Mouse (Mus musculus) midbrain, embryonic 13.5 days (tissue): ENCODE results near the gene Slc6a17. TPM values are rescaled to one million over a fixed set of nuclear protein-coding genes. Genes with fewer than 3 reads are reported as not detected.

ENCODE experiments used
- ATAC-seq: fragments of 200-750 bp; cut with Nextera tagmentation; 2 replicates; pipeline ENCODE4 v1.8.0; 2017; ENCODE audit warnings: mild to moderate bottlenecking, moderate TSS enrichment, moderate library complexity
- H3K27ac ChIP-seq: fragments of 300-500 bp; sonication (generic); 2 replicates; pipeline ENCODE4 v1.5.1; 2015; ENCODE audit warnings: inconsistent platforms, mild to moderate bottlenecking, moderate library complexity
- H3K27me3 ChIP-seq: fragments of 300-500 bp; sonication (generic); 2 replicates; pipeline ENCODE4 v1.6.1; 2015; ENCODE audit warnings: mild to moderate bottlenecking, inconsistent platforms
- H3K36me3 ChIP-seq: fragments of 300-500 bp; sonication (generic); 2 replicates; pipeline ENCODE4 v1.6.1; 2015; ENCODE audit warnings: mild to moderate bottlenecking, inconsistent platforms
- H3K4me1 ChIP-seq: fragments of 300-500 bp; sonication (generic); replicated peaks from 2 replicates; pipeline ENCODE4 v1.6.1; 2015; ENCODE audit warnings: inconsistent platforms
- H3K4me2 ChIP-seq: fragments of 300-500 bp; sonication (generic); replicated peaks from 2 replicates; pipeline ENCODE4 v1.6.1; 2015; ENCODE audit warnings: moderate library complexity, mild to moderate bottlenecking, inconsistent platforms
- H3K4me3 ChIP-seq: fragments of 300-500 bp; sonication (generic); replicated peaks from 2 replicates; pipeline ENCODE4 v1.5.1; 2015; ENCODE audit warnings: mild to moderate bottlenecking, inconsistent platforms
- H3K9ac ChIP-seq: fragments of 300-500 bp; sonication (generic); replicated peaks from 2 replicates; pipeline ENCODE4 v1.6.1; 2015; ENCODE audit warnings: mild to moderate bottlenecking, inconsistent platforms
- H3K9me3 ChIP-seq: fragments of 300-500 bp; sonication (generic); 2 replicates; pipeline ENCODE4 v1.6.1; 2016; ENCODE audit warnings: mild to moderate bottlenecking, inconsistent platforms
- WGBS: fragments of 180-500 bp; shearing (Covaris S2); methylation state at CpG from one replicate; pipeline ENCODE4 v1.1.7; 2015; 5-methylcytosine and 5-hydroxymethylcytosine counted together
- polyA plus RNA-seq: library from polyadenylated mRNA; unstranded; fragments of >200 nt; fragmentation: Nextera tagmentation; extraction: Ambion mirVana; gene quantifications from 2 replicates; pipeline ENCODE4 v1.2.1, GENCODE M21; 2015

Gene Slc6a17
- polyA plus RNA-seq, 1 experiment from 2014 or later: 13.4 TPM

DNA sequence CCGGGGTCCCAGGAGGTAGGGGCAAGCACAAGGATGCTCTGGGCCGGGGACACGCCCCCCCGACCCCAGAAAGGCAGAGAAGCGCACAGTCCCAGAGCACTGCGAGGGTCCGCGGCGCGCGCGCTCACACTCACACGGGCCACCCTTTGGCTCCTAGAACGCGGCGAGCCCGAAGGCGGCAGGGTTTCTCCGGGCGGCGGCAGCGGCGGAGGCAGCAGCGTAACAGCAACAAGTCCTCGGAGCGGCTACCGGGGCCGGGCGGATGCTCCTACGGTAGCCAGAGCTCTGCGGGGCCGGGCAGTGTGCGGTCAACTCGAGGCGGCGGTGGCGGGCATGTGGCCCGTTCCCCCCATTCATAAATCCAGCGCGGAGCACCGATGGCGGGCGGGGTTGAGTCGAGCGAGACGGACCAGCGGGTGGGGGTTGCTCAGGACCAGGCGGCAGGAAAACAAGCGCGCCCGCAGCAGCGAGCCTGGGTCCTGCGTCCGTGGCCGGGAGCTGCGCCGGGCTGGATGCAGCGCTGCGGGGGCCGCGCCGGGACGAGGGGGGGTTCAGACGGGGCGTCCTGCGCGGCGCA is 58.5 kb downstream of the Slc6a17 start, which contains the start of gene Kcnc4:
Gene Kcnc4, minus strand, starts transcription at position 357 of the 577 bp plus-strand sequence.
- H3K4me2 ChIP-seq: peak within 1 kb of the TSS; percentile 99
- peaks cover 99% of the 10 kb centered on the region for H3K27me3 ChIP-seq
- no peaks in the 10 kb centered on the region for H3K36me3 ChIP-seq
- peak within 1 kb of the TSS; percentile 63 for H3K4me3 ChIP-seq
- no peak within 1 kb of the TSS for H3K27ac ChIP-seq
- WGBS: under 1% methylated on average over 63 of the region's 68 CpGs
- peak within 1 kb of the TSS; percentile 77 for H3K9ac ChIP-seq
- peaks cover 29% of the 10 kb centered on the region for H3K4me1 ChIP-seq
- peak; percentile 52 for ATAC-seq
- H3K9me3 ChIP-seq: no peaks in the 10 kb centered on the region

DNA sequence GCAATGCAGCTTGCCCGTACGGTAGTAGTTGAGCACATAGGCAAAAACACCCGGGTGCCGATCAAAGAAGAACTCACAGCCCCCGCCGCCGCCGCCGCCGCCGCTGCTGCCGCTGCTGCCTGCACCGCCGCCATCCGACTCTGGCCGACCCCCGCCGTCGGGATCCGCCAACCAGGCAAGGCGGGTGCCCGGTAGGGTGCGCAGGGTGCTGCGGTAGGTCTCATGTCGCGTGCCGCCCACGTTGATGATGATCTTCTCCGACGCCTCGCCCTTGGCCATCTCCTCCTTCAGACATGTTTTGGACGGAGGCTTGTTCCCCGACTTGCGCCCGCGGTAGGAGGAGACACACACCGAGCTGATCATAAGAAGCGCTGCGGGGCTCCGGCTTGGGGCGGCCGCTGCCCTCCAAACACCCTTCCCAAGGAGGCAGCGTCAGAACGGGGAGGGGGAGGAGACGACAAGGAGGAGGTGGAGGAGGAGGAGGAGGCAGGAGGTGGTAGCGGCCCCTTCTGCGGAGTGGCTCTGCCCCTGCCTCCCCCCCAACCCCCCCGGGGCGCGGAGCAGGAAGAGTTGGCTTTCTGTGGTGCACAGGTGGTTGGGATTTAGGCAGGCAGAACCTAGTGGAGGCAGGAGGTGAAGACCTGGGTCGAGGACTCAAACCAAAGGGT is 59.2 kb downstream of the Slc6a17 start:
- peak; percentile 10; the same call in 1 of the 2 replicates for ATAC-seq

DNA sequence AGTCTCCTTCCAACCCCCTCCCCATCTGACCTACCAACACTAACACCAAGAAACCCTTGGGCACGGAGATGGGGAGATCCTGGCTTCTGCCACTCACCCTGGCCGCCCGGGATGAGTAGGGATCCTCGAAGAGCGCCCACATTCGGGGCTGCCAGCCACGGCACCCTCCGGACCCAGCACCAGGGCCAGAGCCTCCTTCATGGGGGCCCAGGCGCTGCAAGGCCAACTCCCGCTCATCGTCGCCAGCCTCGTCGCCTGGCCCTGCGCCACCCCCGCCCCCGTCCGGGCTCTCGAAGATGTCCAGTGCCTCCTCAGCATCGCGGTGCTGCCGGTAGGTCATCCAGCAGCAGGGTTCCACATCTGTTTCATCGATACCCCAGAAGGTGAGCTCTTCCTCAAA is 59.7 kb downstream of the Slc6a17 start:
- WGBS: 2% methylated on average over 23 of the region's 23 CpGs
- H3K27ac ChIP-seq: no peak overlapping the region
- no peak for ATAC-seq
- H3K4me3 ChIP-seq: peak overlapping the region; percentile 63
- no peaks in the 10 kb centered on the region for H3K9me3 ChIP-seq
- H3K4me1 ChIP-seq: peaks cover 29% of the 10 kb centered on the region
- peaks cover 95% of the 10 kb centered on the region for H3K27me3 ChIP-seq
- peak overlapping the region; percentile 99 for H3K4me2 ChIP-seq
- peak overlapping the region; percentile 77 for H3K9ac ChIP-seq
- no peaks in the 10 kb centered on the region for H3K36me3 ChIP-seq

More for the DNA sequence above, 59.2 kb downstream of the Slc6a17 start:
- peaks cover 99% of the 10 kb centered on the region for H3K27me3 ChIP-seq
- H3K4me3 ChIP-seq: peak overlapping the region; percentile 63
- H3K4me2 ChIP-seq: peak overlapping the region; percentile 99
- peaks cover 29% of the 10 kb centered on the region for H3K4me1 ChIP-seq
- under 1% methylated on average over 51 of the region's 51 CpGs for WGBS
- H3K27ac ChIP-seq: no peak overlapping the region
- peak overlapping the region; percentile 77 for H3K9ac ChIP-seq
- no peaks in the 10 kb centered on the region for H3K36me3 ChIP-seq
- H3K9me3 ChIP-seq: no peaks in the 10 kb centered on the region

DNA sequence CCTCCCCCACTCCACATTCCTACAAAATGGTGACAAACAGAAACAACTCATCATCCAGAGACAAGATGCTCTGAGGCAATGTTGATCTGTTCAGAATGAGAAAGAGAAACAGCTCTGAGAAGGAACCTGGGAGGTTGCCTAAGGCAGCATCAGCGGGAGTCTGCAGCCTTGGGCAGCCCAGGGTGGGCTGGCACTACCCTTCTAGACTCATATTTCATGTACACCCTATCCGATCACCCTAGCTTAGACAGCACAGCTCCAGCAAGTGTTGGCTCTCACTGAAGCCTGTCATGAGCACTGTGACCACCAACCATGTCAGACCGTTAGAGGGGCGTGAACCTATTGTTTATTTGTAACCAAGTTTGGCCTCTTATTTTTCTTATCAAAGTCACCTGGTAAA is 63.5 kb downstream of the Slc6a17 start:
- no peak for ATAC-seq
- no peak overlapping the region for H3K4me2 ChIP-seq
- no peak overlapping the region for H3K9ac ChIP-seq
- H3K27ac ChIP-seq: no peak overlapping the region
- H3K27me3 ChIP-seq: peaks cover 59% of the 10 kb centered on the region
- WGBS: 80% methylated on average over 4 of the region's 4 CpGs
- H3K9me3 ChIP-seq: no peaks in the 10 kb centered on the region
- H3K36me3 ChIP-seq: no peaks in the 10 kb centered on the region
- no peak overlapping the region for H3K4me3 ChIP-seq
- H3K4me1 ChIP-seq: peaks cover 18% of the 10 kb centered on the region

DNA sequence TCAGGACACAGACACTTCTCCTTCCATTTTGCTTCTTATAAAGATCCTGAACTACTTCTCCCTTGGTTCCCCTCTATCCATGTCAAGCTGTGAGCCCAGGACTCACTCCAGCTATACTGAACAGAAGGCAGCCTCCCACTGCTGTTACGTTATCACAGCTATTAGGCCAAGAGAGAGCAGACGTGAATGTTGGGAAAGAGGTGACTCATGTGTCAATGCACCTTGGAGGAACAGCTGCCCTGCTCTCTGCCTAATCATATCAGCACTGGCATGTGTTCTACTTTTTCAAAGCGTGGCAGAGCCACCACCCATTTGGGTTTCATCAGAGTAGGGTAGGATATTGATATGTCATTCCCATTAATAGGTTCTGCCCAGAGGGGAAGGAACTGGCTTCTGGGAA is 71.0 kb downstream of the Slc6a17 start:
- no peaks in the 10 kb centered on the region for H3K4me1 ChIP-seq
- H3K27ac ChIP-seq: no peak overlapping the region
- no peak overlapping the region for H3K4me2 ChIP-seq
- 91% methylated on average over 3 of the region's 3 CpGs for WGBS
- no peak overlapping the region for H3K4me3 ChIP-seq
- H3K27me3 ChIP-seq: no peaks in the 10 kb centered on the region
- no peak overlapping the region for H3K9ac ChIP-seq
- no peak for ATAC-seq
- H3K9me3 ChIP-seq: no peaks in the 10 kb centered on the region
- H3K36me3 ChIP-seq: no peaks in the 10 kb centered on the region

DNA sequence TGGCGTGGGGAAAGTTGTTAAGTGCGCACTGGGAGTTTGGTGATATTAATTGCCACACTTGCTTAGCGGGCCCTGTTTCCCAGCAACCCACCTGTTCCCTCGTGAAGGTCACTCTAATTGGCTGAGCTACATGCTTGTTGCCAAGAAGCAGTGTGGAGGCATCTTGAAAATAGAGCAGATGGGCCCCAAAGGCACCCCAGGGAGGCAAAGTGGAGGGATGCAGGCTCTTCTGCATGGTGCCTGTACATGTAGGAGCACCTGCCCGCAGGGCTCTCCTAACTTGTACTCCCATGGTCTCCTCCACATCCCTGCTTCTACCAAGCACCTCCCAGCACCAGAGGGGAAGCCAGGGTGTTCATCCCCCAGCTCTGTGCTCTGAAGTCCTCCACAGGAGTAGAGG is 74.0 kb downstream of the Slc6a17 start:
- Histone ChIP-seq H3K36me3 (no peaks in the 10 kb centered on the region), H3K27me3 (no peaks in the 10 kb centered on the region)
- 74% methylated on average over 5 of the region's 5 CpGs for WGBS

DNA sequence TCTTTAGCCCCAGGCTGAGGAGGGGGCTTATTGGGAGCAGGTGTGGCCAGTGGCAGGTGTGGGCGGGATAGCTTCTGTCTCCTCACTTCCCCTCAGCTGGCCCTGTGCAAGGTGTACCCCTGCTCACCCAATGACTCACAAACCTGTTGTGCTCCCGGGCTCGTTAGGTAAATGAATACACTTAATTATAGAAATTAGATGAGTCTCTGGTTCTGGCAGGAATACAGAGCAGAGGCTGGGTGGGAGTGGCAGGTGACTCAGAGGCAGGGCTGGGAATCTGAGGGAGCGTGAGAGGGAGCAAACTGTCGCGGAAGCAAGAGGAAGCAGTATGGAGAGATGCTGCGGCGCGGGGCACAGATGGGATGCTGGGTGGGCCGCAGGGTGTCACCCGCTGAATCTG is 75.6 kb downstream of the Slc6a17 start:
- H3K4me3 ChIP-seq: no peak overlapping the region

More for the DNA sequence above, 74.0 kb downstream of the Slc6a17 start:
- Histone ChIP-seq H3K9ac (no peak overlapping the region), H3K4me3 (no peak overlapping the region), H3K9me3 (no peaks in the 10 kb centered on the region), H3K4me1 (no peaks in the 10 kb centered on the region), H3K4me2 (no peak overlapping the region), H3K27ac (no peak overlapping the region)
- ATAC-seq: no peak

DNA sequence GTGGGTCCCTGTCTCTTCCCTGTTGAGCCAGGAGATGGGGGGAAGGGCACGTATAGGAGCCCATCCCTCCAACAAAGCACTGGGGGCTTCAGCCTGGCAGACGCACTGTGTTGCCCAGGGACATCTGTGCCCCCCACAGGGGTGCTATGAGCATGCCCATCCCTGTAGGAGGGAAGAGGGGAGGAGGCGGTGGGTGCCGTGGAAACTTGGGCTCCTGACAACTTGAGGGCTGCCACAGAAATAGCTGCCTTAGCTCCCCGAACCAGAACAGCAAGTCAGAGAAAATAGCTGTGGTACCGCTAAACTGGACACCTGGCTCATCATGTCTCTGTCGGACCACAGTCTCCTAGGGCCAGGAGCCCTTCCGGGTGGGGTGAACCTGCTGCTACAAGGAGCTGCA is 76.5 kb downstream of the Slc6a17 start:
- H3K27me3 ChIP-seq: no peaks in the 10 kb centered on the region
- ATAC-seq: no peak
- H3K27ac ChIP-seq: no peak overlapping the region
- no peaks in the 10 kb centered on the region for H3K4me1 ChIP-seq
- no peaks in the 10 kb centered on the region for H3K36me3 ChIP-seq
- H3K9ac ChIP-seq: no peak overlapping the region
- H3K9me3 ChIP-seq: no peaks in the 10 kb centered on the region
- H3K4me2 ChIP-seq: no peak overlapping the region
- WGBS: 77% methylated on average over 8 of the region's 8 CpGs
- no peak overlapping the region for H3K4me3 ChIP-seq

More for the DNA sequence above, 75.6 kb downstream of the Slc6a17 start:
- WGBS: 76% methylated on average over 11 of the region's 11 CpGs
- no peaks in the 10 kb centered on the region for H3K4me1 ChIP-seq
- no peaks in the 10 kb centered on the region for H3K27me3 ChIP-seq
- H3K4me2 ChIP-seq: no peak overlapping the region
- no peak for ATAC-seq
- no peaks in the 10 kb centered on the region for H3K9me3 ChIP-seq
- no peaks in the 10 kb centered on the region for H3K36me3 ChIP-seq
- no peak overlapping the region for H3K9ac ChIP-seq
- no peak overlapping the region for H3K27ac ChIP-seq

DNA sequence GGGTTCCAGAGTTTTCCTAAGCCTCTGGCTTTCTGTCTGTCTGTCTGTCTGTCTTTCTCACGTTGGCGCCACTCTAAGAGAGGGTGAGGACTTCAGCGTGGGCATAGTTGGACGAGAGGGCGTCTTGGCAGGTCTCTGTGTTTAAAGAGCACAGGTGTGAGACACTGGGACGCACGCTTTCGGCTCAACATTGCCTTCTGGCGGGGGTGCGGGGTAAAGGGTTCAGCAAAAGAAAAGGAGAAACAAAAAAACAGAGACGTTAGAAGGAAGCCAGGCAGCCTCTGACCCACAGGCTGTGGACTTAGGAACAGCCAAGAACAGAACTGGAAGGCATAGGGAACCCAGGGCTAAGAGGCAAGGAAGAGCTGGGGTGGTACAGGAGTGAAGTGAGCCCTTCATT is 78.5 kb downstream of the Slc6a17 start:
- Histone ChIP-seq H3K4me2 (no peak overlapping the region), H3K9ac (no peak overlapping the region), H3K27me3 (no peaks in the 10 kb centered on the region), H3K36me3 (no peaks in the 10 kb centered on the region), H3K27ac (no peak overlapping the region), H3K4me3 (no peak overlapping the region), H3K4me1 (no peaks in the 10 kb centered on the region), H3K9me3 (no peaks in the 10 kb centered on the region)
- ATAC-seq: no peak
- 91% methylated on average over 11 of the region's 11 CpGs for WGBS

DNA sequence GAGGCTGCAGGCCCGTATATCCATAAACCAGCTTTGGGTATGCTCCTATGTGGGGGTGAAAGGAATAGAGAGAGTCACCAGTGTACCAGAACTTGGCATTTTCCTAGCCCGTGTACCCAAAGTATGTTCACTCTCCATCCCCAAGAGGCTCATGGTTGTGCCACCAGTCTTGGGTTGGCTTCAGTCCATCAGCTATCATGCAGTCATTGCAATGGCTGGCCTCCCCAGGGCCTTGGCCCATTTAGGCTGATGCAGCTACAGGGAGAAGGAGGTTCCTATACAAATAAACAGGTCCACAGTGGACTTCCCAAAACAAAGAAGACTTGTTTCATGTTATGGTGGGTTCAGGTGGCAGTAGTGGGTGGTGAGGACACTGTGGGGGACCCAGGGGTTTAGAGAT is 80.2 kb downstream of the Slc6a17 start:
- Histone ChIP-seq H3K36me3 (no peaks in the 10 kb centered on the region), H3K27ac (no peak overlapping the region), H3K4me2 (no peak overlapping the region), H3K9ac (no peak overlapping the region), H3K4me1 (no peaks in the 10 kb centered on the region), H3K4me3 (no peak overlapping the region), H3K9me3 (no peaks in the 10 kb centered on the region), H3K27me3 (no peaks in the 10 kb centered on the region)
- WGBS: 84% methylated on average over 2 of the region's 2 CpGs
- no peak for ATAC-seq

DNA sequence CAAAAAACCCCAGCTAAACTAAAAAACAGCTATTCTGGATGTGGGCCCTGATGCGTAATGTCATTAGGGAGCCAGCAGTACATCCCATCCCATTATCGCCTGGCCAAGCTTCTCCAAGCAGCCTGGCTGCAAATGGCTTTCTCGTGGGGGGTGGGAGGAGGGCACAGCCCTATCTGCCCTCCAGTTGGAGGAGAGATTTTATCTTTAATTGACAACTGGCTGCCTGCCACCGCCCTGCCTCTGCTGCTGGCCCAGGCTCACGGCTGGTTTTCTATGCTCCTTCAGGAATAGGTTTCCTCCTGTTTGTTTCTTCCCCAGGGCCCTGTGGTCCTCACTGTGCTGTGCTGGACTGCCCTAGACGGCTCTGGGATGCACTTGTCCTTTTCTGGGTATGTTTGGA is 81.4 kb downstream of the Slc6a17 start:
- Histone ChIP-seq H3K4me1 (no peaks in the 10 kb centered on the region; the same call in 1 of the 2 replicates), H3K4me3 (no peak overlapping the region), H3K4me2 (no peak overlapping the region), H3K27me3 (no peaks in the 10 kb centered on the region), H3K27ac (no peak overlapping the region), H3K9ac (no peak overlapping the region), H3K36me3 (no peaks in the 10 kb centered on the region), H3K9me3 (no peaks in the 10 kb centered on the region)
- no peak for ATAC-seq
- WGBS: 62% methylated on average over 6 of the region's 6 CpGs

DNA sequence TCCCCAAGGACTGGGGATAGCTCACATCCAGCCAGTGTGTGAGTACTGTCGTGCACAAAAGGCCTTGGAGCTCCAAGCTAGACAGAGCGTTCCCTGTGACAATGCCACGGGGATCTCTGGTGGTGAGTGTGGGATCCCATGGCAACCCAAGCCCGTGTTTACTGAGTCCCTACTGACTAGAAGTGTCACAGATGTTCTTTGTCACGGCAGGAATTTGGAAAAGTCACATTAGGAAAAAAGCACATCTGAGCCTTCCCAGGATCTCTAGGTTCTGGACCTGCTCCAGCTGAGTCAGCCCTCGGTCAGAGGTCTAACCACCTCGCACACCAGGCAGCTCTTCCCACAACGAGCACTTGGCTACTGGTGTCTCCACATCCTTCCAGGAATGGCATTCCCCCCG is 84.2 kb downstream of the Slc6a17 start:
- Histone ChIP-seq H3K9ac (no peak overlapping the region), H3K36me3 (no peaks in the 10 kb centered on the region), H3K4me1 (peaks cover 2% of the 10 kb centered on the region; the same call in 1 of the 2 replicates), H3K4me3 (no peak overlapping the region), H3K27ac (no peak overlapping the region), H3K27me3 (no peaks in the 10 kb centered on the region), H3K9me3 (no peaks in the 10 kb centered on the region), H3K4me2 (no peak overlapping the region)
- ATAC-seq: no peak; the same call in 1 of the 2 replicates
- 53% methylated on average over 9 of the region's 9 CpGs for WGBS
